In genomic region chr17:32173166-32173565, GRCm38 (mm10) we compare ENCODE assay signal across 8 mouse cellular contexts. TPM values are rescaled to one million over a fixed set of nuclear protein-coding genes. Genes with fewer than 3 reads are reported as not detected.
DNase-seq lines count a peak whose midpoint lies in the region; ATAC-seq and TF ChIP-seq lines count a peak whose summit lies in the region.

No protein-coding gene starts in this region.

- H3K9ac ChIP-seq in hindbrain, postnatal 0 days (replicated peaks; ENCODE audit: low read length): no peak overlapping the region
- H3K9ac ChIP-seq in hindbrain, embryonic 16.5 days (ENCODE audit: low read depth, low read length): no peak overlapping the region

- 66% methylated on average over 7 of the region's 7 CpGs for WGBS in hindbrain, postnatal 0 days
- WGBS in hindbrain, embryonic 16.5 days: 68% methylated on average over 7 of the region's 7 CpGs

- no peak for ATAC-seq in hindbrain, postnatal 0 days
- no peak for ATAC-seq in hindbrain, embryonic 16.5 days

- no peak overlapping the region for H3K4me3 ChIP-seq in hindbrain, postnatal 0 days (ENCODE audit: low read length)
- H3K4me3 ChIP-seq in hindbrain, embryonic 16.5 days (ENCODE audit: low read length): no peak overlapping the region

- H3K4me1 ChIP-seq in hindbrain, postnatal 0 days (ENCODE audit: insufficient read depth, low read length): no peaks in the 10 kb centered on the region
- no peaks in the 10 kb centered on the region for H3K4me1 ChIP-seq in hindbrain, embryonic 16.5 days (ENCODE audit: control insufficient read depth, insufficient read depth, low read depth, low read length)

- H3K27ac ChIP-seq in hindbrain, postnatal 0 days: no peak overlapping the region
- no peak overlapping the region for H3K27ac ChIP-seq in hindbrain, embryonic 16.5 days (ENCODE audit: low read depth, low read length)

- intact Hi-C loops in left cerebral cortex, postnatal 14 days (cut with DNase I): no loop called here

- H3K36me3 ChIP-seq in hindbrain, postnatal 0 days (ENCODE audit: insufficient read depth, low read length): no peaks in the 10 kb centered on the region
- H3K36me3 ChIP-seq in hindbrain, embryonic 16.5 days (ENCODE audit: control insufficient read depth, insufficient read depth, low read length): no peaks in the 10 kb centered on the region

- peak; percentile 13 for DNase-seq in hindbrain, postnatal 0 days (ENCODE audit: low spot score)
- DNase-seq in gastrocnemius, postnatal 10 days: peak; percentile 85
- DNase-seq in kidney, adult 9 months: peak; percentile 70
- DNase-seq in lung, postnatal 4 days: peak; percentile 60 to 84
- DNase-seq in cerebellum, postnatal 25 days: no peak
- DNase-seq in left cerebral cortex, postnatal 14 days (ENCODE audit: low spot score in 2 of 2): no peak
- no peak for DNase-seq in spleen, postnatal 4 days (ENCODE audit: low spot score in 2 of 2)

- no peaks in the 10 kb centered on the region for H3K27me3 ChIP-seq in hindbrain, postnatal 0 days (ENCODE audit: insufficient read depth, low read length)
- H3K27me3 ChIP-seq in hindbrain, embryonic 16.5 days (replicated peaks; ENCODE audit: control insufficient read depth, insufficient read depth, low read length): no peaks in the 10 kb centered on the region

- H3K9me3 ChIP-seq in hindbrain, postnatal 0 days (ENCODE audit: low read length): no peaks in the 10 kb centered on the region
- H3K9me3 ChIP-seq in hindbrain, embryonic 16.5 days (ENCODE audit: control insufficient read depth, low read length): no peaks in the 10 kb centered on the region

- no peak overlapping the region for H3K4me2 ChIP-seq in hindbrain, postnatal 0 days (ENCODE audit: low read depth, low read length)
- no peak overlapping the region for H3K4me2 ChIP-seq in hindbrain, embryonic 16.5 days (ENCODE audit: low read length)

- TF ChIP-seq CTCF in hindbrain, postnatal 0 days (IDR thresholded peaks at IDR 0.05; ENCODE audit: low read depth): no peak

RNA-seq across cellular contexts. Expression of gene Notch3, which starts 6.5 kb away (rescaled TPM):
- 56.3 and 68.1 TPM in 2 replicates for total RNA-seq in hindbrain, postnatal 0 days (2014; rRNA removed)
- 5.8 and 6.5 TPM in 2 replicates for polyA plus RNA-seq in hindbrain, postnatal 0 days (2015; fragmentation: Nextera tagmentation; extraction: Ambion mirVana)
- polyA plus RNA-seq in hindbrain, embryonic 16.5 days (2015; fragmentation: Nextera tagmentation; extraction: Ambion mirVana): 7.2 and 8.6 TPM in 2 replicates
- 10 to 100 TPM; 39.6 to 47.8 TPM for total RNA-seq in gastrocnemius, postnatal 10 days (2021)
- 10 to 100 TPM; 13.8 to 15.4 TPM for total RNA-seq in left cerebral cortex, postnatal 14 days (2021)

RNA-seq across cellular contexts. Expression of gene Ephx3, which starts 16.2 kb away (rescaled TPM):
- 0.31 and 0.61 TPM in 2 replicates for total RNA-seq in hindbrain, postnatal 0 days (2014; rRNA removed)
- polyA plus RNA-seq in hindbrain, postnatal 0 days (2015; fragmentation: Nextera tagmentation; extraction: Ambion mirVana): 0.48 TPM in 2 replicates
- 0.29 and 0.40 TPM in 2 replicates for polyA plus RNA-seq in hindbrain, embryonic 16.5 days (2015; fragmentation: Nextera tagmentation; extraction: Ambion mirVana)
- under 1 TPM; 0.14 to 0.20 TPM for total RNA-seq in gastrocnemius, postnatal 10 days (2021)
- total RNA-seq in left cerebral cortex, postnatal 14 days (2021): under 1 TPM; 0.26 to 0.27 TPM

Comparison
In these comparisons a context has a peak if more than half of its experiments do, and no peak if none do; other contexts are left out.
1. DNase-seq: peak in hindbrain, postnatal 0 days (single experiment), gastrocnemius, postnatal 10 days (single experiment), kidney, adult 9 months (single experiment) and lung, postnatal 4 days (2 of 2); none in cerebellum, postnatal 25 days (0 of 2), left cerebral cortex, postnatal 14 days (0 of 2) and spleen, postnatal 4 days (0 of 2).